Mouse (Mus musculus): ENCODE results near the gene Stip1. TPM values are rescaled to one million over a fixed set of nuclear protein-coding genes. Genes with fewer than 3 reads are reported as not detected.
"Not testable (repeated sequence)": the region's sequence is repeated elsewhere in the genome, so short reads cannot be mapped to it uniquely, and the experiment has no call there.

Stip1 gene
- polyA plus RNA-seq, 1 experiment from 2014 or later: 456 TPM

GRCm38 (mm10) chr19:6995255-6995991 lies 44.3 kb downstream of the Stip1 start:
- Histone ChIP-seq H3K36me3 (replicated peaks) (peaks cover 27% of the 10 kb centered on the region), H3K27ac (peak overlapping the region; percentile 87), H3K4me1 (peaks cover 60% of the 10 kb centered on the region), H3K27me3 (ENCODE audit: poor library complexity, severe bottlenecking) (no peaks in the 10 kb centered on the region), H3K4me3 (peak overlapping the region; percentile 69), H3K9me3 (no peaks in the 10 kb centered on the region; the same call in 1 of the 2 replicates)
- no peak for DNase-seq (ENCODE audit: extremely low spot score, low spot score)
- WGBS: 54% methylated on average over 21 of the region's 21 CpGs

- Histone ChIP-seq H3K27me3 (ENCODE audit: poor library complexity, severe bottlenecking) (no peaks in the 10 kb centered on the region), H3K4me1 (peaks cover 60% of the 10 kb centered on the region), H3K27ac (no peak overlapping the region), H3K4me3 (peak overlapping the region; percentile 69; the same call in 1 of the 2 replicates), H3K36me3 (replicated peaks) (peaks cover 17% of the 10 kb centered on the region), H3K9me3 (no peaks in the 10 kb centered on the region; the same call in 1 of the 2 replicates)
- 81% methylated on average over 8 of the region's 8 CpGs for WGBS
- DNase-seq (ENCODE audit: extremely low spot score, low spot score): no peak
These were observed 45.3 kb downstream of the Stip1 start for GRCm38 (mm10) chr19:6994489-6994888.

- H3K9me3 ChIP-seq: no peaks in the 10 kb centered on the region; the same call in 1 of the 2 replicates
- H3K27me3 ChIP-seq (ENCODE audit: poor library complexity, severe bottlenecking): no peaks in the 10 kb centered on the region
- H3K4me1 ChIP-seq: peaks cover 63% of the 10 kb centered on the region
- no peak overlapping the region for H3K4me3 ChIP-seq
- peaks cover 15% of the 10 kb centered on the region for H3K36me3 ChIP-seq (replicated peaks)
- 89% methylated on average over 8 of the region's 8 CpGs for WGBS
- H3K27ac ChIP-seq: no peak overlapping the region
- no peak for DNase-seq (ENCODE audit: extremely low spot score, low spot score)
These were observed 45.8 kb downstream of the Stip1 start for GRCm38 (mm10) chr19:6994002-6994401.

- Histone ChIP-seq H3K4me3 (peak overlapping the region; percentile 66), H3K36me3 (replicated peaks) (peaks cover 7% of the 10 kb centered on the region), H3K27ac (peak overlapping the region; percentile 88), H3K9me3 (no peaks in the 10 kb centered on the region), H3K27me3 (ENCODE audit: poor library complexity, severe bottlenecking) (no peaks in the 10 kb centered on the region), H3K4me1 (peaks cover 66% of the 10 kb centered on the region)
- 64% methylated on average over 14 of the region's 14 CpGs for WGBS
- DNase-seq (ENCODE audit: extremely low spot score, low spot score): no peak
These were observed 46.6 kb downstream of the Stip1 start for GRCm38 (mm10) chr19:6993011-6993770.

- Histone ChIP-seq H3K27ac (peak within 1 kb of the TSS; percentile 88), H3K4me3 (peak within 1 kb of the TSS; percentile 66), H3K9me3 (no peaks in the 10 kb centered on the region), H3K27me3 (ENCODE audit: poor library complexity, severe bottlenecking) (no peaks in the 10 kb centered on the region), H3K36me3 (replicated peaks) (0 out of 2 replicates have a peak, but pooled peaks cover 2% of the 10 kb centered on the region), H3K4me1 (peaks cover 73% of the 10 kb centered on the region)
- WGBS: 2% methylated on average over 37 of the region's 37 CpGs
- DNase-seq (ENCODE audit: extremely low spot score, low spot score): peak; percentile 98
These were observed 47.5 kb downstream of the Stip1 start, which contains the start of gene Dnajc4 for GRCm38 (mm10) chr19:6992011-6992858. TSS of gene Dnajc4 (minus strand) at chr19:6992572.

GRCm38 (mm10) chr19:6991166-6991565 lies 48.6 kb downstream of the Stip1 start:
- WGBS: 94% methylated on average over 6 of the region's 6 CpGs
- H3K9me3 ChIP-seq; H3K27me3 ChIP-seq (ENCODE audit: poor library complexity, severe bottlenecking); DNase-seq (ENCODE audit: extremely low spot score, low spot score); H3K27ac ChIP-seq; H3K36me3 ChIP-seq (replicated peaks): not testable (repeated sequence)
- H3K4me1 ChIP-seq: peaks cover 73% of the 10 kb centered on the region
- H3K4me3 ChIP-seq: peak overlapping the region; percentile 66; the same call in 1 of the 2 replicates

- Histone ChIP-seq H3K27ac (no peak overlapping the region), H3K4me3 (no peak overlapping the region), H3K4me1 (peaks cover 73% of the 10 kb centered on the region), H3K36me3 (replicated peaks) (peaks cover 5% of the 10 kb centered on the region), H3K27me3 (ENCODE audit: poor library complexity, severe bottlenecking) (no peaks in the 10 kb centered on the region), H3K9me3 (no peaks in the 10 kb centered on the region)
- 89% methylated on average over 6 of the region's 6 CpGs for WGBS
- no peak for DNase-seq (ENCODE audit: extremely low spot score, low spot score)
These were observed 49.1 kb downstream of the Stip1 start for GRCm38 (mm10) chr19:6990712-6991111.

GRCm38 (mm10) chr19:6989251-6989650 lies 50.5 kb downstream of the Stip1 start:
- WGBS: 86% methylated on average over 8 of the region's 8 CpGs
- Histone ChIP-seq H3K27me3 (ENCODE audit: poor library complexity, severe bottlenecking) (0 out of 2 replicates have a peak, but pooled peaks cover 3% of the 10 kb centered on the region), H3K9me3 (no peaks in the 10 kb centered on the region), H3K36me3 (replicated peaks) (peaks cover 18% of the 10 kb centered on the region), H3K4me3 (0 out of 2 replicates have a peak overlapping the region, but pooled peaks have one; percentile 4), H3K27ac (no peak overlapping the region), H3K4me1 (peaks cover 66% of the 10 kb centered on the region)
- no peak for DNase-seq (ENCODE audit: extremely low spot score, low spot score)

GRCm38 (mm10) chr19:6987904-6988285 lies 51.9 kb downstream of the Stip1 start:
- peak overlapping the region; percentile 95 for H3K4me3 ChIP-seq
- H3K4me1 ChIP-seq: peaks cover 64% of the 10 kb centered on the region
- 4% methylated on average over 8 of the region's 8 CpGs for WGBS
- DNase-seq (ENCODE audit: extremely low spot score, low spot score): no peak
- no peaks in the 10 kb centered on the region for H3K9me3 ChIP-seq
- H3K27me3 ChIP-seq (ENCODE audit: poor library complexity, severe bottlenecking): 0 out of 2 replicates have a peak, but pooled peaks cover 3% of the 10 kb centered on the region
- peak overlapping the region; percentile 97 for H3K27ac ChIP-seq
- H3K36me3 ChIP-seq (replicated peaks): peaks cover 30% of the 10 kb centered on the region

- H3K4me3 ChIP-seq: peak within 1 kb of the TSS; percentile 95
- DNase-seq (ENCODE audit: extremely low spot score, low spot score): peak; percentile 60
- under 1% methylated on average over 85 of the region's 85 CpGs for WGBS
- peaks cover 36% of the 10 kb centered on the region for H3K36me3 ChIP-seq (replicated peaks)
- H3K4me1 ChIP-seq: peaks cover 62% of the 10 kb centered on the region
- 0 out of 2 replicates have a peak, but pooled peaks cover 3% of the 10 kb centered on the region for H3K27me3 ChIP-seq (ENCODE audit: poor library complexity, severe bottlenecking)
- H3K27ac ChIP-seq: peak within 1 kb of the TSS; percentile 97
- H3K9me3 ChIP-seq: no peaks in the 10 kb centered on the region
These were observed 52.5 kb downstream of the Stip1 start, which contains the start of gene Vegfb for GRCm38 (mm10) chr19:6987061-6987903. TSS of gene Vegfb (minus strand) at chr19:6987651.

- H3K4me1 ChIP-seq: peaks cover 57% of the 10 kb centered on the region
These were observed 53.6 kb downstream of the Stip1 start for GRCm38 (mm10) chr19:6985951-6986708.

More at GRCm38 (mm10) chr19:6985951-6986708, 53.6 kb downstream of the Stip1 start:
- Histone ChIP-seq H3K4me3 (peak overlapping the region; percentile 95), H3K9me3 (no peaks in the 10 kb centered on the region), H3K27ac (no peak overlapping the region), H3K27me3 (ENCODE audit: poor library complexity, severe bottlenecking) (0 out of 2 replicates have a peak, but pooled peaks cover 3% of the 10 kb centered on the region), H3K36me3 (replicated peaks) (peaks cover 43% of the 10 kb centered on the region)
- WGBS: 84% methylated on average over 10 of the region's 10 CpGs
- no peak for DNase-seq (ENCODE audit: extremely low spot score, low spot score)
